Mouse (Mus musculus) neural tube, embryonic 14.5 days (tissue): Measurements from ENCODE around the gene Nr2c2. TPM values are rescaled to one million over a fixed set of nuclear protein-coding genes. Genes with fewer than 3 reads are reported as not detected.
A peak's percentile ranks its signal among the peaks of the same experiment; 100 is the strongest.

ENCODE experiments used
- ATAC-seq: fragments of 200-750 bp; cut with Nextera tagmentation; 2 replicates; pipeline ENCODE4 v1.8.0; 2017; ENCODE audit warnings: low read depth, mild to moderate bottlenecking, moderate TSS enrichment, moderate library complexity
- H3K27ac ChIP-seq: fragments of 300-500 bp; sonication (generic); 2 replicates; pipeline ENCODE4 v1.5.1; 2014; ENCODE audit warnings: low read depth, mild to moderate bottlenecking, control low read depth, low read length, moderate library complexity, mixed read lengths
- H3K27me3 ChIP-seq: fragments of 300-500 bp; sonication (generic); 2 replicates; pipeline ENCODE4 v1.6.1; 2014; ENCODE audit warnings: low read length; ENCODE audit not compliant: control insufficient read depth, insufficient read depth
- H3K36me3 ChIP-seq: fragments of 300-500 bp; sonication (generic); 2 replicates; pipeline ENCODE4 v1.6.1; 2014; ENCODE audit warnings: low read length, mixed read lengths; ENCODE audit not compliant: control insufficient read depth, insufficient read depth
- H3K4me1 ChIP-seq: fragments of 300-500 bp; sonication (generic); 2 replicates; pipeline ENCODE4 v1.6.1; 2014; ENCODE audit warnings: low read length; ENCODE audit not compliant: control insufficient read depth, insufficient read depth
- H3K4me2 ChIP-seq: fragments of 300-500 bp; sonication (generic); 2 replicates; pipeline ENCODE4 v1.6.1; 2014; ENCODE audit warnings: mild to moderate bottlenecking, low read depth, low read length, control low read depth
- H3K4me3 ChIP-seq: fragments of 300-500 bp; sonication (generic); 2 replicates; pipeline ENCODE4 v1.5.1; 2014; ENCODE audit warnings: low read depth, low read length, control low read depth, mixed read lengths
- H3K9ac ChIP-seq: fragments of 300-500 bp; sonication (generic); replicated peaks from 2 replicates; pipeline ENCODE4 v1.6.1; 2014; ENCODE audit warnings: low read depth, mild to moderate bottlenecking, control low read depth, low read length, mixed read lengths
- H3K9me3 ChIP-seq: fragments of 300-500 bp; sonication (generic); 2 replicates; pipeline ENCODE4 v1.6.1; 2016; ENCODE audit warnings: low read length; ENCODE audit not compliant: control insufficient read depth
- WGBS: fragments of 180-500 bp; shearing (Covaris S2); extraction: QIAGEN DNeasy Blood & Tissue Kit; methylation state at CpG from one replicate; pipeline ENCODE4 v1.1.7; 2014; 5-methylcytosine and 5-hydroxymethylcytosine counted together
- polyA plus RNA-seq: library from polyadenylated mRNA; unstranded; fragments of >200 nt; fragmentation: Nextera tagmentation; extraction: Ambion mirVana; gene quantifications from 2 replicates; pipeline ENCODE4 v1.2.1, GENCODE M21; 2014

The Nr2c2 gene
- polyA plus RNA-seq, 1 experiment from 2014 or later = 36.4 TPM

DNA sequence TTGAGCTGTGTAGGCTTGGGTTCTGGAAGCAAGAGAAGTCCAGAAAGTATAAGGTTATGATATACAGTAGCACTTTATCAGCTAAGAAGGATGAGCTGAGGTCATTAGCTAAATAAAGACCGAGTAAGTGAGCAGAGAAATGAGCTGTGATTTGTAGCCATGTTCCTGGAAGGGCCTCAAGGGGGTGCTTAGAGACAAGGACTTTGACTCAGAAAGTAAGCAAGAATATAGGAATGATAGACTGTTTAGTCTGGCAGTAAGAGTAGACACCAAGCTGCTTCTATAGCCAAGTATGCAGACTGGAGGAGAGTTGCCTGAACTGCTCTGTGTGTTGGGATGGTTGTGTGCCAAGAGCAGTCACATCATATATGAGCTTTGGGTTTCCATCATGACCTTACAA lies 62.6 kb downstream of the Nr2c2 start:
- Histone ChIP-seq H3K9me3 (no peaks in the 10 kb centered on the region), H3K27me3 (no peaks in the 10 kb centered on the region), H3K4me3 (no peak overlapping the region), H3K9ac (no peak overlapping the region), H3K4me1 (no peaks in the 10 kb centered on the region), H3K4me2 (no peak overlapping the region), H3K27ac (no peak overlapping the region), H3K36me3 (peaks cover 46% of the 10 kb centered on the region)
- ATAC-seq = no peak
- WGBS = 69% methylated on average over 1 of the region's 1 CpGs

DNA sequence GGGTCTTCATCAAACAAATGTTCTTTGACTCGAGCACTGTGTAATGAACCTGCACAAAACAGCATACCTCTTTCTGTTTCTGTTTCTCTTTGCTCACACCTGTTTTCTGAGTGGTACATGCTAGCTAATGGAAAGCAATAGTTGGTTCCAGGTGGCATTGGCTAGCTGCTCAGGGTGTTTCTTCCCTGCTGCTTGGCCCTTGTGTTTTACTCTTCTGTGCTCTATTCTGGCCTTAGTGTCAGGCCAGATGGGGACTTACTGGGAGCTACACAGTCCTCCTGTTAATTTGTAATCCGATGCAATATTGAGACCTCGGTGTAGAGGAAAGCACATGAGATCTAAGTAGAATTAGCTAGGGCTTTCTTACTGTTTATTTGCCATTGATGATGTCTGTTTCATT lies 67.6 kb downstream of the Nr2c2 start:
- WGBS = 96% methylated on average over 3 of the region's 3 CpGs
- H3K4me1 ChIP-seq = no peaks in the 10 kb centered on the region
- H3K4me2 ChIP-seq = no peak overlapping the region
- no peak for ATAC-seq
- no peak overlapping the region for H3K27ac ChIP-seq
- H3K27me3 ChIP-seq = no peaks in the 10 kb centered on the region
- H3K36me3 ChIP-seq = peaks cover 73% of the 10 kb centered on the region
- H3K9me3 ChIP-seq = no peaks in the 10 kb centered on the region
- H3K9ac ChIP-seq = no peak overlapping the region
- no peak overlapping the region for H3K4me3 ChIP-seq

- no peak for ATAC-seq
- H3K9ac ChIP-seq = no peak overlapping the region
- no peaks in the 10 kb centered on the region for H3K9me3 ChIP-seq
- no peak overlapping the region for H3K4me3 ChIP-seq
- H3K27ac ChIP-seq = no peak overlapping the region
- no peaks in the 10 kb centered on the region for H3K27me3 ChIP-seq
- WGBS = 94% methylated on average over 1 of the region's 1 CpGs
- H3K4me1 ChIP-seq = no peaks in the 10 kb centered on the region
- H3K4me2 ChIP-seq = no peak overlapping the region
- H3K36me3 ChIP-seq = peaks cover 77% of the 10 kb centered on the region
These were observed 71.5 kb downstream of the Nr2c2 start for GRCm38 (mm10) chr6:92162724-92163123.

- 93% methylated on average over 1 of the region's 1 CpGs for WGBS
These were observed 85.3 kb downstream of the Nr2c2 start for GRCm38 (mm10) chr6:92176450-92176849.

GRCm38 (mm10) chr6:92183621-92184131 lies 92.5 kb downstream of the Nr2c2 start, which contains the start of gene Mrps25:
TSS of gene Mrps25 (minus strand) at chr6:92184033.
- Histone ChIP-seq H3K4me3 (peak within 1 kb of the TSS; percentile 50), H3K9me3 (no peaks in the 10 kb centered on the region), H3K4me2 (peak within 1 kb of the TSS; percentile 67), H3K9ac (peak within 1 kb of the TSS; percentile 64), H3K36me3 (peaks cover 5% of the 10 kb centered on the region), H3K27ac (peak within 1 kb of the TSS; percentile 64; the same call in 1 of the 2 replicates), H3K27me3 (no peaks in the 10 kb centered on the region), H3K4me1 (peaks cover 7% of the 10 kb centered on the region)
- ATAC-seq = peak; percentile 94
- under 1% methylated on average over 42 of the region's 42 CpGs for WGBS

More at GRCm38 (mm10) chr6:92176450-92176849, 85.3 kb downstream of the Nr2c2 start:
- Histone ChIP-seq H3K36me3 (peaks cover 21% of the 10 kb centered on the region), H3K4me3 (no peak overlapping the region), H3K9me3 (no peaks in the 10 kb centered on the region), H3K27ac (no peak overlapping the region), H3K27me3 (no peaks in the 10 kb centered on the region), H3K4me2 (no peak overlapping the region), H3K9ac (no peak overlapping the region), H3K4me1 (no peaks in the 10 kb centered on the region)
- no peak for ATAC-seq

DNA sequence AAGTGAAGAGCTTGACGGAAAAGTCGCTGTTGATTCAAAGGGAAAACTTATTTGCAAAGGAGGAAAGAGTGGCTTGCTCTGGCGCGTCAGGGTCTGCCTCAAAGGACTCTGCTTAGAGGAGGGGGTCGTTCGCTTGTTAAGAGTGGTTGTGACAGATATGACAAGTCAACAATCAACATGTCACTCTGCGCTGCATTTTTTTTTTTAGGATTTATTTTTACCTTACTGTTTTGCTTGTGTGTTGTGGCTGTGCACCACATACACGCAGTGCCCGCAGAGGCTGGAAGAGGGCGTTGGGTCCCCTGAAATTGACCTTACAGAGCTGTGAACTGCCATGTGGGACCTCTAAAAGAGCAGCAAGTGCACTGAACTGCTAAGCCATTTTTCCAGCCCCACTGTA lies 93.0 kb downstream of the Nr2c2 start:
- Histone ChIP-seq H3K9me3 (no peaks in the 10 kb centered on the region), H3K4me3 (peak overlapping the region; percentile 50), H3K36me3 (peaks cover 10% of the 10 kb centered on the region), H3K9ac (peak overlapping the region; percentile 64; the same call in 1 of the 2 replicates), H3K27me3 (no peaks in the 10 kb centered on the region), H3K27ac (peak overlapping the region; percentile 64; the same call in 1 of the 2 replicates), H3K4me2 (peak overlapping the region; percentile 67), H3K4me1 (peaks cover 7% of the 10 kb centered on the region)
- WGBS = 7% methylated on average over 10 of the region's 10 CpGs
- peak; percentile 70 for ATAC-seq

GRCm38 (mm10) chr6:92199414-92199813 lies 108.2 kb downstream of the Nr2c2 start:
- Histone ChIP-seq H3K27me3 (no peaks in the 10 kb centered on the region), H3K27ac (no peak overlapping the region), H3K4me2 (no peak overlapping the region), H3K36me3 (peaks cover 62% of the 10 kb centered on the region), H3K4me1 (no peaks in the 10 kb centered on the region), H3K4me3 (no peak overlapping the region), H3K9ac (no peak overlapping the region), H3K9me3 (no peaks in the 10 kb centered on the region)
- no peak for ATAC-seq
- 99% methylated on average over 8 of the region's 8 CpGs for WGBS

- peak overlapping the region; percentile 77 for H3K4me2 ChIP-seq
- H3K27ac ChIP-seq = peak overlapping the region; percentile 87
- no peaks in the 10 kb centered on the region for H3K9me3 ChIP-seq
- peak overlapping the region; percentile 56 for H3K9ac ChIP-seq
- no peaks in the 10 kb centered on the region for H3K27me3 ChIP-seq
- under 1% methylated on average over 48 of the region's 48 CpGs for WGBS
- H3K4me1 ChIP-seq = peaks cover 11% of the 10 kb centered on the region
- peak; percentile 85 for ATAC-seq
- no peaks in the 10 kb centered on the region; the same call in none of the 2 replicates for H3K36me3 ChIP-seq
- peak overlapping the region; percentile 51 for H3K4me3 ChIP-seq
These were observed 123.0 kb downstream of the Nr2c2 start for GRCm38 (mm10) chr6:92214055-92214772.

- 12% methylated on average over 35 of the region's 35 CpGs for WGBS
- Histone ChIP-seq H3K4me2 (peak within 1 kb of the TSS; percentile 77), H3K27me3 (no peaks in the 10 kb centered on the region), H3K4me1 (peaks cover 11% of the 10 kb centered on the region), H3K36me3 (no peaks in the 10 kb centered on the region; the same call in 1 of the 2 replicates), H3K9me3 (no peaks in the 10 kb centered on the region), H3K9ac (peak within 1 kb of the TSS; percentile 56), H3K4me3 (peak within 1 kb of the TSS; percentile 51), H3K27ac (peak within 1 kb of the TSS; percentile 87)
- ATAC-seq = peak; percentile 98
These were observed 123.7 kb downstream of the Nr2c2 start, which contains the start of gene Rbsn for GRCm38 (mm10) chr6:92214773-92215449. TSS of gene Rbsn (minus strand) at chr6:92214925.
